Mouse (Mus musculus): ENCODE data around the gene Gm42957.
"Not testable (repeated sequence)": the region's sequence is repeated elsewhere in the genome, so short reads cannot be mapped to it uniquely, and the experiment has no call there.

The Gm42957 gene

GRCm38 (mm10) chr3:96634928-96635879, at the start of gene Gm42957, which contains the start of gene Pex11b:
Gm42957 (plus strand) TSS chr3:96635474.
Pex11b (plus strand) TSS chr3:96635376.
- in situ Hi-C loops (cut with MseI, MboI): no loop called here

- in situ Hi-C loops (cut with MseI, MboI): no loop called here
These were observed 44.6 kb upstream of the Gm42957 start for GRCm38 (mm10) chr3:96590657-96591056.

- in situ Hi-C loops (cut with MseI, MboI): no loop called here
These were observed 41.9 kb upstream of the Gm42957 start for GRCm38 (mm10) chr3:96593374-96593773.

- in situ Hi-C loops (cut with MseI, MboI): no loop called here
These were observed 41.3 kb upstream of the Gm42957 start, which contains the start of gene Polr3gl for GRCm38 (mm10) chr3:96593790-96594560. Polr3gl (minus strand) TSS chr3:96594181.

GRCm38 (mm10) chr3:96594851-96595250, 40.4 kb upstream of the Gm42957 start:
- in situ Hi-C loops (cut with MseI, MboI): no loop called here

- in situ Hi-C loops (cut with MseI, MboI): no loop called here
These were observed 39.6 kb upstream of the Gm42957 start for GRCm38 (mm10) chr3:96595661-96596060.

GRCm38 (mm10) chr3:96596228-96596707, 39.0 kb upstream of the Gm42957 start, which contains the start of gene Ankrd34a:
Ankrd34a (plus strand) TSS chr3:96596636.
- in situ Hi-C loops (cut with MseI, MboI): no loop called here

GRCm38 (mm10) chr3:96596855-96597254, 38.4 kb upstream of the Gm42957 start:
- in situ Hi-C loops (cut with MseI, MboI): no loop called here

GRCm38 (mm10) chr3:96597435-96597891, 37.8 kb upstream of the Gm42957 start:
- in situ Hi-C loops (cut with MseI, MboI): no loop called here

GRCm38 (mm10) chr3:96598156-96599068, 36.9 kb upstream of the Gm42957 start:
- in situ Hi-C loops (cut with MseI, MboI): no loop called here

GRCm38 (mm10) chr3:96599069-96599393, 36.2 kb upstream of the Gm42957 start:
- in situ Hi-C loops (cut with MseI, MboI): no loop called here

- in situ Hi-C loops (cut with MseI, MboI): no loop called here
These were observed 35.9 kb upstream of the Gm42957 start for GRCm38 (mm10) chr3:96599411-96599810.

GRCm38 (mm10) chr3:96600639-96601250, 34.5 kb upstream of the Gm42957 start, which contains the start of gene Lix1l:
Lix1l (plus strand) TSS chr3:96601149.
- in situ Hi-C loops (cut with MseI, MboI): no loop called here

GRCm38 (mm10) chr3:96601251-96601787, 34.0 kb upstream of the Gm42957 start:
- in situ Hi-C loops (cut with MseI, MboI): no loop called here

- in situ Hi-C loops (cut with MseI, MboI): no loop called here
These were observed 33.2 kb upstream of the Gm42957 start for GRCm38 (mm10) chr3:96601941-96602703.

GRCm38 (mm10) chr3:96602704-96603084, 32.6 kb upstream of the Gm42957 start:
- in situ Hi-C loops (cut with MseI, MboI): no loop called here

- in situ Hi-C loops (cut with MseI, MboI): no loop called here
These were observed 32.0 kb upstream of the Gm42957 start for GRCm38 (mm10) chr3:96603311-96603710.

GRCm38 (mm10) chr3:96606007-96606406, 29.3 kb upstream of the Gm42957 start:
- in situ Hi-C loops (cut with MseI, MboI): not testable (repeated sequence)

GRCm38 (mm10) chr3:96606618-96607017, 28.7 kb upstream of the Gm42957 start:
- in situ Hi-C loops (cut with MseI, MboI): no loop called here

All from mouse trophoblast stem cell (cell line).